Mouse (Mus musculus): ENCODE results near the gene Btbd8. TPM values are rescaled to one million over a fixed set of nuclear protein-coding genes. Genes with fewer than 3 reads are reported as not detected.
A peak's percentile ranks its signal among the peaks of the same experiment; 100 is the strongest.

The Btbd8 gene
- total RNA-seq, 1 experiment from 2014 or later, result 9.7 TPM

- ATAC-seq (ENCODE audit: extremely low read depth, insufficient number of reproducible peaks, low FRiP score, poor library complexity, severe bottlenecking), result no peak
Observed at GRCm38 (mm10) chr5:107447977-107448376, 10.2 kb downstream of the Btbd8 start.

GRCm38 (mm10) chr5:107448784-107449183, 11.0 kb downstream of the Btbd8 start:
- no peak for ATAC-seq (ENCODE audit: extremely low read depth, insufficient number of reproducible peaks, low FRiP score, poor library complexity, severe bottlenecking)

- no peak for ATAC-seq (ENCODE audit: extremely low read depth, insufficient number of reproducible peaks, low FRiP score, poor library complexity, severe bottlenecking)
Observed at GRCm38 (mm10) chr5:107449620-107450019, 11.8 kb downstream of the Btbd8 start.

GRCm38 (mm10) chr5:107450299-107450698, 12.5 kb downstream of the Btbd8 start:
- no peak for ATAC-seq (ENCODE audit: extremely low read depth, insufficient number of reproducible peaks, low FRiP score, poor library complexity, severe bottlenecking)

- no peak for ATAC-seq (ENCODE audit: extremely low read depth, insufficient number of reproducible peaks, low FRiP score, poor library complexity, severe bottlenecking)
Observed at GRCm38 (mm10) chr5:107462147-107463076, 24.6 kb downstream of the Btbd8 start.

GRCm38 (mm10) chr5:107466501-107466900, 28.7 kb downstream of the Btbd8 start:
- ATAC-seq (ENCODE audit: extremely low read depth, insufficient number of reproducible peaks, low FRiP score, poor library complexity, severe bottlenecking), result no peak

GRCm38 (mm10) chr5:107467098-107467497, 29.3 kb downstream of the Btbd8 start:
- no peak for ATAC-seq (ENCODE audit: extremely low read depth, insufficient number of reproducible peaks, low FRiP score, poor library complexity, severe bottlenecking)

GRCm38 (mm10) chr5:107470600-107471329, 33.0 kb downstream of the Btbd8 start:
- ATAC-seq (ENCODE audit: extremely low read depth, insufficient number of reproducible peaks, low FRiP score, poor library complexity, severe bottlenecking), result no peak

GRCm38 (mm10) chr5:107480194-107480593, 42.4 kb downstream of the Btbd8 start:
- ATAC-seq (ENCODE audit: extremely low read depth, insufficient number of reproducible peaks, low FRiP score, poor library complexity, severe bottlenecking), result no peak

- ATAC-seq (ENCODE audit: extremely low read depth, insufficient number of reproducible peaks, low FRiP score, poor library complexity, severe bottlenecking), result no peak
Observed at GRCm38 (mm10) chr5:107488996-107489395, 51.2 kb downstream of the Btbd8 start.

GRCm38 (mm10) chr5:107491036-107491435, 53.2 kb downstream of the Btbd8 start:
- no peak for ATAC-seq (ENCODE audit: extremely low read depth, insufficient number of reproducible peaks, low FRiP score, poor library complexity, severe bottlenecking)

GRCm38 (mm10) chr5:107492471-107492870, 54.7 kb downstream of the Btbd8 start:
- no peak for ATAC-seq (ENCODE audit: extremely low read depth, insufficient number of reproducible peaks, low FRiP score, poor library complexity, severe bottlenecking)

GRCm38 (mm10) chr5:107494759-107495158, 57.0 kb downstream of the Btbd8 start:
- ATAC-seq (ENCODE audit: extremely low read depth, insufficient number of reproducible peaks, low FRiP score, poor library complexity, severe bottlenecking), result no peak

- ATAC-seq (ENCODE audit: extremely low read depth, insufficient number of reproducible peaks, low FRiP score, poor library complexity, severe bottlenecking), result no peak
Observed at GRCm38 (mm10) chr5:107496047-107496446, 58.2 kb downstream of the Btbd8 start.

- peak; percentile 55; the same call in 1 of the 2 replicates for ATAC-seq (ENCODE audit: extremely low read depth, insufficient number of reproducible peaks, low FRiP score, poor library complexity, severe bottlenecking)
Observed at GRCm38 (mm10) chr5:107497519-107498501, 60.0 kb downstream of the Btbd8 start.

GRCm38 (mm10) chr5:107498806-107499310, 61.1 kb downstream of the Btbd8 start:
- ATAC-seq (ENCODE audit: extremely low read depth, insufficient number of reproducible peaks, low FRiP score, poor library complexity, severe bottlenecking), result no peak

GRCm38 (mm10) chr5:107499891-107500535, 62.2 kb downstream of the Btbd8 start:
- no peak for ATAC-seq (ENCODE audit: extremely low read depth, insufficient number of reproducible peaks, low FRiP score, poor library complexity, severe bottlenecking)

- ATAC-seq (ENCODE audit: extremely low read depth, insufficient number of reproducible peaks, low FRiP score, poor library complexity, severe bottlenecking), result no peak
Observed at GRCm38 (mm10) chr5:107500741-107501140, 62.9 kb downstream of the Btbd8 start.

Data from neutrophil, adult 5-6 weeks (primary cell).